Mouse (Mus musculus): Measurements from ENCODE around the gene Gm27021. TPM values are rescaled to one million over a fixed set of nuclear protein-coding genes. Genes with fewer than 3 reads are reported as not detected.
A peak's percentile ranks its signal among the peaks of the same experiment; 100 is the strongest.

The Gm27021 gene
- total RNA-seq, 2 experiments from 2014 or later = not detected

DNA sequence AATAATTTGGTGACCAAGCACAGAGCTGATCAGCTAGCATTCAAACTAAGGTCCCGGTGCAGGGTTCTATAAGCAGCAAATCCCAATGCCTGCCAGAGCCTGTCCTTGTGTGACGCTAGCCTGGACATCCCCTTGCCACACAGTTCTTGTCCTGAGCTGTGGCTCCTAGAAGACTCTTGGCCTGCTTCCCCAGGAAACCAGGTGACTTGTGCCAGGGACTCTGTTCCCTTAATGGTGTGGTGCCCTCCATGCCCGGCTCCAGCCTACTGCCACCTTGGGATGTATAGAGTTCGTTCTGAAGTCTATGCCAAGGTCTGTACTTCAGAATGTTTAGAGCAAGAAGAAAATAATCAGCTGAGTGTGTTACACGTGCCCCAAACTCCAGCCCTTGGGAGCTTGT, 18.7 kb upstream of the Gm27021 start:
- DNase-seq (ENCODE audit: low spot score in 2 of 2) = no peak

GRCm38 (mm10) chr8:120686051-120686450, 18.2 kb upstream of the Gm27021 start:
- DNase-seq (ENCODE audit: low spot score in 2 of 2) = no peak

DNA sequence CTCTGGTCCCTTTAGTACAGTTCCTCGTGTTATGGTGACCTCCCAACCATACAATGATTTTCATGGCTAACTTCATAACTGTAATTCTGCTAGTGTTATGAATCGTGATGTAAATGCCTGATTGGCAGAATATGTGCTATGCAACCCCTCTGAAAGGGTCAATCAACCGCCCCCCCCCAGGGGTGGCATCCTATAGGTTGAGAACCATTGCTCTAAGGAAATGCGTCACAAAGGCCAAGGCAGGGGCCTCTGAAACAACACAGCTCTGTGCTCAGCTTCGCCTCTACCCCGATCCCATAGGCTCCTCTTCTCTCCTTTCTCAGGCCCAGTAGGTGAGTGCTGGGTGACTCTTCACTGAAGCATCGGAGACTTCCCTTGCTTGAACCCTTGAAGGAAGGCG, 17.7 kb upstream of the Gm27021 start:
- no peak for DNase-seq (ENCODE audit: low spot score in 2 of 2)

DNA sequence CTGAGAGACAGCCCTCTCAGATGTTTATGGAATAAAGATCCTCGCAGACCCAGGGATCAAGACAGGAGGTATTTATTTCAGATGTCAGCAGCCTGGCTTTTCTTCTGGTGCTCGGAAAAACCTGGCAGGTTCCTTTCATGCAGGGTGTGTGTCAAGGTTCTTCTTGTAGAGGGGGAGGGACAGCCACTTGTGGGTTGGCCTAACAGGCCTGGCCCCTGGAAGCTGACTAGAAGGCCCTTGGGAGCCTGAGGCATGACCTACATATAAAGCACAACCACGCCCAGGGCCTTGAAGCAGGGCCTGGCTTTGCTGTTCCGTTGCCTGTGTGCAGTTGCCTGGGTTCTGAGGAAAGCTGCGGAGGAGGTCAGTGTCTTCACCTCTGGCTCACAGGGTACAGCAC, 17.2 kb upstream of the Gm27021 start:
- peak in 1 of 2 experiments; percentile 57 for DNase-seq (ENCODE audit: low spot score in 2 of 2)

DNA sequence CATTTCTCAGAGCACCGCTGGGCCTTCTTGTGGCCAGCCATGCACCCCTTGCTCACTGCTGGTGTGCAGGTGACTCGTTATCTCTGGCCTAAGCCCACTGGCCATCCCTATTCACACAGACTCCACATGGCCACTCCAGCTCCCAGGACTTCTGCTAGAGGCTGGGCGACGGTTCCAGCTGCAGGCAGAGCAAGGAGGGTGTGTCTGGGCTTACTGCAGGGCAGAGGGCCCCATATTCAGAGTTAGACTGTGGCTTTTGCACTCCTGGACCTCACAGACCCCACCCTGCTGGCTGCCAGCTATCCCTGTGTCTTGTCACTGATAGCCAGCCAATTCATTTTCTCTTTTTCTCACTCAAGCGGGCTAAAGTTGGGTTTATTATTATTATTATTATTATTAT, 16.2 kb upstream of the Gm27021 start:
- no peak for DNase-seq (ENCODE audit: low spot score in 2 of 2)

- peak in 1 of 2 experiments; percentile 72 for DNase-seq (ENCODE audit: low spot score in 2 of 2)
Observed at GRCm38 (mm10) chr8:120683602-120684001, 15.7 kb upstream of the Gm27021 start.

GRCm38 (mm10) chr8:120681113-120681512, 13.2 kb upstream of the Gm27021 start:
- peak in 1 of 2 experiments; percentile 38 for DNase-seq (ENCODE audit: low spot score in 2 of 2)

DNA sequence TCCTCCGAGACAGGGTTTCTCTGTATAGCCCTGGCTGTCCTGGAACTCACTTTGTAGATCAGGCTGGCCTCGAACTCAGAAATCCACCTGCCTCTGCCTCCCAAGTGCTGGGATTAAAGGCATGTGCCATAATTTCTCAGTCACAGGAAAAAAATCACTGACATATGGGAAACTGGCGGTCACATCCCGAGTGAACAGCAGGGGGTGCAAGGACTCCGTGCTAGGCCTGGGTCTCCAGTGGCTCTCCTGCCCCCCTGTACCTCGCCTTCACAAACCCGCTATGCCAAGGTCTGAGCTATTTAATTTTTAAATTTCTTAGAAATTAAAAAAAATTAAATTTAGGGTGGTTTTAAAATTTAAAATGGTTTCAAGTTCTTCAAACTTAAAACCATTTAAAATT, 12.5 kb upstream of the Gm27021 start:
- peak in 1 of 2 experiments; percentile 59 for DNase-seq (ENCODE audit: low spot score in 2 of 2)

GRCm38 (mm10) chr8:120679629-120680387, 11.9 kb upstream of the Gm27021 start:
- no peak for DNase-seq (ENCODE audit: low spot score in 2 of 2)

GRCm38 (mm10) chr8:120678447-120678846, 10.6 kb upstream of the Gm27021 start:
- peak; percentile 86 to 88 for DNase-seq (ENCODE audit: low spot score in 2 of 2)

DNA sequence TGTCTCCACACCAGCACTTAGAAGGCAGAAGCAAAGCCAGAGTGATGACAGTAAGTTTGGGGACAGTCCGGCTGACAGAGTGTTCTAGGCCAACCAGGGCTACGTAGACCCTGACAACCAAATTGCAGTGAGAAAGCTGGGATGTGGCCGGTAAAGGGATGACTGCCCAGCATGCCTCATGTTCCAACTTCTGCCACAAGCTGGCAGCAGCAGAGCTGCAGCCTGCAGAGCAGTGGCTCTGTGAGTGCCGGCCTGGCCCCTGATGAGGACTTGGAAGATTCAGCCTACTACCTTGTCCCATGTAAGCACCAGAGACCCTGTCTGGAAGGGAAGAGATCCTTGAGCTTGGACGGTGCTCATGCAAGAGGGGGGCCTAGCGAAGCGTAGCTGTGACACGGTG, 7.8 kb upstream of the Gm27021 start:
- DNase-seq (ENCODE audit: low spot score in 2 of 2) = no peak

DNA sequence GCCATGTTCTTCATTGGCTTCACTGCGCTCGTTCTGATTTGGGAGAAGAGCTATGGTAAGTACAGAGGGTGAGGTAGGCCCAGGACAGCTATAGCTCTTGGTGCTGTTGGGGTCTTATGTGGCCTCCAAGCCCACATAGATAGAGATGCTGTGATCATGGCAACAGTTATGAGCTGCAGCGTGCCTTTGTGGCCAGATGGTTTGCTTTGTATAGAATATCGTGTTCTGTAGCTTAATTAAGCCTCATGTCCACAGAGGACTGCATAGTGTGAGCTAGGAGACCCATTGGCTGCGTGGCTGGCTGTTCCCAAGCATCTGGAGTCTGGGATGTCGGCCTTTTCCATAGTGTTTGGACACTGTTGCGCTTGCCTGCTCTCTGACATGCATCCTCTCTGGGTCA, 5.4 kb upstream of the Gm27021 start:
- DNase-seq (ENCODE audit: low spot score in 2 of 2) = no peak

DNA sequence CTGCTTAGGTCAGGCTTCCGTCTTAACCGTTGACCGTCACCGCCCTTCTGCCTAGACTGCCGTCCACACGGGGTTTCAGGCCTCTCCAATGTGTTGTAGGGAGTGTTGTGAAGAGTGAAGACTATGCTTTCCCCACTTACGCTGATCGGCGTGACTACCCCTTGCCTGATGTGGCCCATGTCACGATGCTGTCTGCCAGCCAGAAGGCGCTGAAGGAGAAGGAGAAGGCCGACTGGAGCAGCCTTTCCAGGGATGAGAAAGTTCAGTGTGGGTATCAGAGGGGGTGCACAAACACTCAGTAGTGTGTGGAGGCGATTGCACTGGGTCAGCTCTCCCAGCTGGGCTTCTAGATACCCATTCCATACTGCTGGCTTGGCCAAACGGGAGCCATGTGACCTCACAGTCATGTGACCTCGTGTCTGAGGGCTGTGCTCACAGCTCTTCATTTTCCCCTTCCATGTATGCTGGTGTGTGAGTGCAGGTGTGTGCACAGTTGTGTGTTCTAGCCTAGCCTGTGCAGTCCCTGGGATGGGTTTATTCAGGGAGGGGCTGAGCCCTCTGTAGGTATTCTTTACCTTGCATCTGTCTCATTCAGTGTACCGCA, 4.8 kb upstream of the Gm27021 start:
- no peak for DNase-seq (ENCODE audit: low spot score in 2 of 2)

- DNase-seq (ENCODE audit: low spot score in 2 of 2) = no peak
Observed at GRCm38 (mm10) chr8:120671775-120672174, 3.9 kb upstream of the Gm27021 start.

- DNase-seq (ENCODE audit: low spot score in 2 of 2) = peak; percentile 47
Observed at GRCm38 (mm10) chr8:120668374-120668905, 561 bp upstream of the Gm27021 start, which contains the start of gene Emc8. TSS of gene Emc8 (minus strand) at chr8:120668573.

GRCm38 (mm10) chr8:120666807-120667470, 940 bp downstream of the Gm27021 start:
- no peak for DNase-seq (ENCODE audit: low spot score in 2 of 2)

DNA sequence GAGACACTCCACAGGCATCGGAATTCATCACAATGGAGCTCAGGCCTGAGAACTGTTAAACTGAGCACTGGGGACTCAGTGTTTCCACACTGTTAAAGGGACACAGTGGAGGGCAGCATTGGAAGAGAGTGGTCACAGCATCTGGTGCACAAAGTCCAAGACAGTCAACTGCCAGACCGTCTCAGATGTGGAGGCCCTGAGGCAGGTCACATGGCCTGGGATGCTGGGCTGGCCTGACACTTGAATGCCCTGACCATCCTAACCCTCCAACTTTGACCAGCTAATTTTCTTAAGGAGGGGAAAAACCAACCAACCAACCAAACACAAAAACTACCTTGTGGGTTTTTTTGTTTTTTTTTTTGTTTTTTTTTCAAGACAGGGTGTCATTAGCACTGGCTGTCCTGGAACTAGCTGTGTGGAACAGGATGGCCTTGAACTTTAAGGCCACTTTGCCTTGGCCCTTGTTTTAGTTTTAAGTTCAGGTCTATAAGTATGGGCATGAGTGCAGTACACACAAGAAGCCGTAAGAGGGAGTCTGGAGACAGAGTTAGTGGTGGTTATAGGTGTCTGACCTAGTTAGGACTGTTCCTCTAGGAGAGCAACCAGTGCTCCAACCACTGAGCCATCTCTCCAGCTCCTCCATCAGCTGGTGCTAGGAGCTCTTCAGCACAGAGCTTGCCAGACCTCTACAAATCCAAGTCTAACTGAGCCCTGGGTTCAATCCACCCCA, 2.0 kb downstream of the Gm27021 start:
- DNase-seq (ENCODE audit: low spot score in 2 of 2) = no peak

- no peak for DNase-seq (ENCODE audit: low spot score in 2 of 2)
Observed at GRCm38 (mm10) chr8:120664566-120664965, 3.3 kb downstream of the Gm27021 start.

DNA sequence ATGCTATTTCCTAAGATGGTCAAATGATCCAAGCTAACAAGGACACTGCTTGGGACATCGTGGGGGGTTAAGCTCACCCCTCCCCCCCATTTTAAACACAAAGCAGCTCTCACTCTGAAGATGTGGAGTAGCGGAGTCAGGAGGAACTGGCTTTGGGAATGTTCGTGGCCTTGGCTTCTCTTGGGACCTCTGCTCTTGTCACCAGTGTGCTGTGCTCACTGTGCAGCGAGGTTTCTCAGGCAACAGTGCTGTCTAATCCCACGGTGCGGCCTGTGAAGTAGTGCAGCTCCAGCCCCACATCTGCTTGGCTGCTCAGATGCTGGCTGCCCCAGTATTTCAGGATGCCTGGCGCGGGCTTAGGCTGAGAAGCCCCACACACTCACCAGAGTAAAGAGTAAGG, 10.5 kb downstream of the Gm27021 start:
- no peak for DNase-seq (ENCODE audit: low spot score in 2 of 2)

GRCm38 (mm10) chr8:120656322-120657052, 11.4 kb downstream of the Gm27021 start:
- no peak for DNase-seq (ENCODE audit: low spot score in 2 of 2)

DNA sequence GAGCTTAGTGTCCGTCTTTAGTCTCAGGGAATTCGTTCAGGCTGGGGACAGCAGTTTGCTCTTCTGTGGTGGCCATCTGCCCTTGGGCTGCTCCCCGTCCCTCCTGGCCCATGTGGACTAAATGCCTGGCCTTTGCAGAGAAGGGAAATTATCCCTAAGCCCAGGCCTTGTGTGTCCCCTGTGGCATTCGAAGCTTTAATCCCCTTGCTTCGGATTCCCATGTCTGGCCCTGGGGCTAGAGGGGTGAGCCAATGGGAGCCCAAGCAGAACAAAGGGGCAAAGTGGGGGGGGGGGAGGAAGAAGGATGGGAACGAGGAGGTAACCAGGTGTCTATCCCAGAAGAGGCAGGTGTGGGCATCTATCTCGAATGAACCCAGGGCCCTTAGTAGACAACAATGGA, 20.3 kb downstream of the Gm27021 start, which contains the start of gene 1190005I06Rik:
Gene 1190005I06Rik, minus strand, starts transcription at position 101 of the 400 bp plus-strand sequence.
- no peak for DNase-seq (ENCODE audit: low spot score in 2 of 2)
